Mouse (Mus musculus) CH12.LX (cell line): Measurements from ENCODE around the gene Hist2h4.

Experiments used
- CHD2 ChIP-seq: IDR thresholded peaks from 2 replicates; pipeline ENCODE4 v1.6.1; 2011; ENCODE audit warnings: low read length, improper control_type of control experiment
- CTCF ChIP-seq, 2 experiments: IDR thresholded peaks in 1 of 2; conservative IDR thresholded peaks in 1 of 2; 2 replicates each; pipeline ENCODE4 v1.5.1; 2011 to 2012; ENCODE audit warnings: low read depth in 2 of 2, low read length in 2 of 2, improper control_type of control experiment in 1 of 2, inconsistent platforms in 1 of 2, mild to moderate bottlenecking in 1 of 2, moderate library complexity in 1 of 2
- ELF1 ChIP-seq: IDR thresholded peaks from 2 replicates; pipeline ENCODE4 v1.6.1; 2014; ENCODE audit warnings: low read depth, mild to moderate bottlenecking, inconsistent platforms, low read length, improper control_type of control experiment
- GABPA ChIP-seq: IDR thresholded peaks from 2 replicates; pipeline ENCODE4 v1.6.1; 2012; ENCODE audit warnings: low read depth, low read length, improper control_type of control experiment, inconsistent platforms; ENCODE audit not compliant: insufficient replicate concordance
- HCFC1 ChIP-seq: IDR thresholded peaks from 2 replicates; pipeline ENCODE4 v1.6.1; 2012; ENCODE audit warnings: low read depth, mild to moderate bottlenecking, inconsistent platforms, low read length, improper control_type of control experiment
- MAFK ChIP-seq: IDR thresholded peaks from 2 replicates; pipeline ENCODE4 v1.6.1; 2011; ENCODE audit warnings: low read length, improper control_type of control experiment; ENCODE audit not compliant: insufficient replicate concordance
- MEF2A ChIP-seq: IDR thresholded peaks from 2 replicates; pipeline ENCODE4 v1.6.1; 2014; ENCODE audit warnings: low read depth, mild to moderate bottlenecking, inconsistent platforms, low read length, improper control_type of control experiment, borderline replicate concordance
- POLR2A ChIP-seq: IDR thresholded peaks from 2 replicates; pipeline ENCODE4 v1.6.1; 2011; ENCODE audit warnings: low read depth, mild to moderate bottlenecking, improper control_type of control experiment, low read length
- USF2 ChIP-seq: conservative IDR thresholded peaks from 2 replicates; pipeline ENCODE4 v1.6.1; 2011; ENCODE audit warnings: low read depth, low read length, improper control_type of control experiment
- ZNF384 ChIP-seq: IDR thresholded peaks from 2 replicates; pipeline ENCODE4 v1.6.1; 2012; ENCODE audit warnings: low read depth, low read length, improper control_type of control experiment, inconsistent platforms

DNA sequence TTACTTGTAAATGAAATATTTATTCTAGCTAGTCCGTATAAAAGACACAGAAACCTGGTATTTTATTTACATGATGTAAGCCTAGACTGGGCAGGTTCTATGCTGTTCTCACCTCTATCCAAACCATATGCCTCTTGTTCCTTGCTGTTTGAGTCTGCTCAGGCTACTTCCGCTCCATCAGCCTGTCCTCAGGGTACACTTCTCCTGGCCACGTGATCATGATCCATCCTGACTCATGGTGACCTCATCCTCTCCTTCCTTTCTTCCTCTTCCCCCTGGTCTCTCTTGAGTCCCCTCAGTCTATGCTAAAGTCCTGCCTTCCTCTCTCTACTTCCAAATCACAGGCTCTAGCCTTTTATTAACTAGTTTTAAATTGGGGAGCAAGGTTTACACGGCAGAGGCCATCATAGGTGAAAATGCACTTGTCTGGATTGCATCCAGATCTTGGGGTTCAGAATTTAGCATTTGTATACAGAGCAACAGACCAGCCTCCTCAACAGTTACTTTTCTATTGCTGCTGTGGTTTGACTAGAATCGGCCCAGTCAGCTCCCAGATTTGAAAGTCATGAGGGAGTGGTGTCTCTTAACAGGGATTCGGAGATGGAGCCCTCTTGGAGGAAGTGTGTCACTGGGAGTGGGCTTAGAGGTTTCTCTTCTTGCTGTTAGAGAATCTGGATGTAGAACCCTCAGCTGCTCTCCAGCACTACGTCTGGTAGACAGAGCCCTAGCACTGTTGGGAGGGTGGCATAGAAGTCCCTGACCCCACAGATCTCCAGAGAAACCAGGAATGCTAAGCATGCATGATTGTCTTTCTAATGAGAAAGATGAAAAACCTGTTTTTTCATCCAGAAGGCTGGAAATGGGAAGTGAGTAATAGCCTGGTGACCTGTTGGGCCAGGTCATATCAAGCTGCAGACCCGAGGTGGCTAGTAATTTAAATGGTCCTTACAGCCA, 36.1 kb downstream of the Hist2h4 start:
- TF ChIP-seq GABPA (no peak), CTCF (conservative IDR thresholded peaks at IDR 0.05 in 1 of 2, IDR thresholded peaks at IDR 0.05 in 1 of 2; ENCODE audit: low read depth in 2 of 2, low read length in 2 of 2) (no peak), MAFK (no peak), POLR2A (no peak), ZNF384 (no peak), MEF2A (no peak), CHD2 (no peak), USF2 (peak; percentile 27; the same call in 1 of the 2 replicates), ELF1 (no peak), HCFC1 (no peak)
